Mouse (Mus musculus): ENCODE results near the gene B3galt5. TPM values are rescaled to one million over a fixed set of nuclear protein-coding genes. Genes with fewer than 3 reads are reported as not detected.

The B3galt5 gene
- polyA plus RNA-seq, 1 experiment from 2014 or later = 0.49 TPM

- no peak overlapping the region for H3K4me3 ChIP-seq (replicated peaks; ENCODE audit: low read length)
- no peak for ATAC-seq (ENCODE audit: insufficient read depth, low FRiP score)
- no peak overlapping the region for H3K9ac ChIP-seq (ENCODE audit: low read length)
- H3K27ac ChIP-seq (ENCODE audit: low read length) = no peak overlapping the region
- H3K9me3 ChIP-seq (replicated peaks; ENCODE audit: control insufficient read depth, low read length) = no peaks in the 10 kb centered on the region
- H3K4me1 ChIP-seq (ENCODE audit: control insufficient read depth, insufficient read depth, low read length) = no peaks in the 10 kb centered on the region
- no peak overlapping the region for H3K4me2 ChIP-seq (ENCODE audit: low read depth, low read length)
- no peaks in the 10 kb centered on the region for H3K27me3 ChIP-seq (ENCODE audit: control insufficient read depth, insufficient read depth, low read length)
- H3K36me3 ChIP-seq (ENCODE audit: control insufficient read depth, insufficient read depth, low read length) = no peaks in the 10 kb centered on the region
- WGBS = 94% methylated on average over 4 of the region's 4 CpGs
Observed at GRCm38 (mm10) chr16:96213027-96213426, 22.6 kb upstream of the B3galt5 start.

- no peak for ATAC-seq (ENCODE audit: insufficient read depth, low FRiP score)
- Histone ChIP-seq H3K9ac (ENCODE audit: low read length) (no peak overlapping the region), H3K27me3 (ENCODE audit: control insufficient read depth, insufficient read depth, low read length) (no peaks in the 10 kb centered on the region), H3K4me3 (replicated peaks; ENCODE audit: low read length) (no peak overlapping the region), H3K9me3 (replicated peaks; ENCODE audit: control insufficient read depth, low read length) (no peaks in the 10 kb centered on the region), H3K27ac (ENCODE audit: low read length) (no peak overlapping the region), H3K36me3 (ENCODE audit: control insufficient read depth, insufficient read depth, low read length) (no peaks in the 10 kb centered on the region), H3K4me1 (ENCODE audit: control insufficient read depth, insufficient read depth, low read length) (no peaks in the 10 kb centered on the region), H3K4me2 (ENCODE audit: low read depth, low read length) (no peak overlapping the region)
- WGBS = 69% methylated on average over 5 of the region's 5 CpGs
Observed at GRCm38 (mm10) chr16:96221491-96221890, 14.1 kb upstream of the B3galt5 start.

GRCm38 (mm10) chr16:96221959-96222358 lies 13.6 kb upstream of the B3galt5 start:
- no peaks in the 10 kb centered on the region for H3K9me3 ChIP-seq (replicated peaks; ENCODE audit: control insufficient read depth, low read length)
- H3K4me3 ChIP-seq (replicated peaks; ENCODE audit: low read length) = no peak overlapping the region
- ATAC-seq (ENCODE audit: insufficient read depth, low FRiP score) = no peak
- no peak overlapping the region for H3K27ac ChIP-seq (ENCODE audit: low read length)
- no peak overlapping the region for H3K4me2 ChIP-seq (ENCODE audit: low read depth, low read length)
- H3K4me1 ChIP-seq (ENCODE audit: control insufficient read depth, insufficient read depth, low read length) = no peaks in the 10 kb centered on the region
- no peaks in the 10 kb centered on the region for H3K36me3 ChIP-seq (ENCODE audit: control insufficient read depth, insufficient read depth, low read length)
- 79% methylated on average over 3 of the region's 3 CpGs for WGBS
- H3K27me3 ChIP-seq (ENCODE audit: control insufficient read depth, insufficient read depth, low read length) = no peaks in the 10 kb centered on the region
- H3K9ac ChIP-seq (ENCODE audit: low read length) = no peak overlapping the region

- H3K9ac ChIP-seq (ENCODE audit: low read length) = no peak overlapping the region
- no peaks in the 10 kb centered on the region for H3K27me3 ChIP-seq (ENCODE audit: control insufficient read depth, insufficient read depth, low read length)
- WGBS = 78% methylated on average over 1 of the region's 1 CpGs
- no peaks in the 10 kb centered on the region for H3K4me1 ChIP-seq (ENCODE audit: control insufficient read depth, insufficient read depth, low read length)
- no peak overlapping the region for H3K4me2 ChIP-seq (ENCODE audit: low read depth, low read length)
- no peaks in the 10 kb centered on the region for H3K9me3 ChIP-seq (replicated peaks; ENCODE audit: control insufficient read depth, low read length)
- no peak overlapping the region for H3K4me3 ChIP-seq (replicated peaks; ENCODE audit: low read length)
- no peak for ATAC-seq (ENCODE audit: insufficient read depth, low FRiP score)
- no peaks in the 10 kb centered on the region for H3K36me3 ChIP-seq (ENCODE audit: control insufficient read depth, insufficient read depth, low read length)
- no peak overlapping the region for H3K27ac ChIP-seq (ENCODE audit: low read length)
Observed at GRCm38 (mm10) chr16:96222452-96222851, 13.1 kb upstream of the B3galt5 start.

GRCm38 (mm10) chr16:96228438-96228837 lies 7.2 kb upstream of the B3galt5 start:
- H3K27ac ChIP-seq (ENCODE audit: low read length) = no peak overlapping the region
- no peaks in the 10 kb centered on the region for H3K36me3 ChIP-seq (ENCODE audit: control insufficient read depth, insufficient read depth, low read length)
- 0 out of 2 replicates have a peak, but pooled peaks have one; percentile 33 for ATAC-seq (ENCODE audit: insufficient read depth, low FRiP score)
- no peak overlapping the region for H3K4me2 ChIP-seq (ENCODE audit: low read depth, low read length)
- no peak overlapping the region for H3K4me3 ChIP-seq (replicated peaks; ENCODE audit: low read length)
- no peaks in the 10 kb centered on the region for H3K4me1 ChIP-seq (ENCODE audit: control insufficient read depth, insufficient read depth, low read length)
- H3K9me3 ChIP-seq (replicated peaks; ENCODE audit: control insufficient read depth, low read length) = no peaks in the 10 kb centered on the region
- no peak overlapping the region for H3K9ac ChIP-seq (ENCODE audit: low read length)
- WGBS = 47% methylated on average over 13 of the region's 13 CpGs
- no peaks in the 10 kb centered on the region for H3K27me3 ChIP-seq (ENCODE audit: control insufficient read depth, insufficient read depth, low read length)

GRCm38 (mm10) chr16:96229044-96229555 lies 6.5 kb upstream of the B3galt5 start:
- no peak for ATAC-seq (ENCODE audit: insufficient read depth, low FRiP score)
- H3K27me3 ChIP-seq (ENCODE audit: control insufficient read depth, insufficient read depth, low read length) = no peaks in the 10 kb centered on the region

GRCm38 (mm10) chr16:96230411-96230810 lies 5.2 kb upstream of the B3galt5 start:
- 33% methylated on average over 11 of the region's 11 CpGs for WGBS
- no peak overlapping the region for H3K9ac ChIP-seq (ENCODE audit: low read length)
- H3K4me1 ChIP-seq (ENCODE audit: control insufficient read depth, insufficient read depth, low read length) = no peaks in the 10 kb centered on the region
- no peaks in the 10 kb centered on the region for H3K27me3 ChIP-seq (ENCODE audit: control insufficient read depth, insufficient read depth, low read length)
- H3K9me3 ChIP-seq (replicated peaks; ENCODE audit: control insufficient read depth, low read length) = no peaks in the 10 kb centered on the region
- ATAC-seq (ENCODE audit: insufficient read depth, low FRiP score) = 0 out of 2 replicates have a peak, but pooled peaks have one; percentile 66
- no peak overlapping the region for H3K27ac ChIP-seq (ENCODE audit: low read length)
- H3K4me2 ChIP-seq (ENCODE audit: low read depth, low read length) = no peak overlapping the region
- H3K4me3 ChIP-seq (replicated peaks; ENCODE audit: low read length) = no peak overlapping the region
- H3K36me3 ChIP-seq (ENCODE audit: control insufficient read depth, insufficient read depth, low read length) = no peaks in the 10 kb centered on the region

More at GRCm38 (mm10) chr16:96229044-96229555, 6.5 kb upstream of the B3galt5 start:
- Histone ChIP-seq H3K4me2 (ENCODE audit: low read depth, low read length) (no peak overlapping the region), H3K36me3 (ENCODE audit: control insufficient read depth, insufficient read depth, low read length) (no peaks in the 10 kb centered on the region), H3K9me3 (replicated peaks; ENCODE audit: control insufficient read depth, low read length) (no peaks in the 10 kb centered on the region), H3K27ac (ENCODE audit: low read length) (no peak overlapping the region), H3K4me1 (ENCODE audit: control insufficient read depth, insufficient read depth, low read length) (no peaks in the 10 kb centered on the region), H3K9ac (ENCODE audit: low read length) (no peak overlapping the region), H3K4me3 (replicated peaks; ENCODE audit: low read length) (no peak overlapping the region)
- WGBS = 56% methylated on average over 8 of the region's 8 CpGs

- Histone ChIP-seq H3K4me2 (ENCODE audit: low read depth, low read length) (no peak overlapping the region), H3K4me3 (replicated peaks; ENCODE audit: low read length) (no peak overlapping the region), H3K4me1 (ENCODE audit: control insufficient read depth, insufficient read depth, low read length) (no peaks in the 10 kb centered on the region), H3K27ac (ENCODE audit: low read length) (no peak overlapping the region), H3K9me3 (replicated peaks; ENCODE audit: control insufficient read depth, low read length) (no peaks in the 10 kb centered on the region), H3K27me3 (ENCODE audit: control insufficient read depth, insufficient read depth, low read length) (no peaks in the 10 kb centered on the region), H3K36me3 (ENCODE audit: control insufficient read depth, insufficient read depth, low read length) (no peaks in the 10 kb centered on the region), H3K9ac (ENCODE audit: low read length) (no peak overlapping the region)
- ATAC-seq (ENCODE audit: insufficient read depth, low FRiP score) = no peak
- 90% methylated on average over 4 of the region's 4 CpGs for WGBS
Observed at GRCm38 (mm10) chr16:96231251-96231650, 4.3 kb upstream of the B3galt5 start.

- Histone ChIP-seq H3K4me1 (ENCODE audit: control insufficient read depth, insufficient read depth, low read length) (no peaks in the 10 kb centered on the region), H3K36me3 (ENCODE audit: control insufficient read depth, insufficient read depth, low read length) (no peaks in the 10 kb centered on the region), H3K4me3 (replicated peaks; ENCODE audit: low read length) (no peak overlapping the region), H3K9me3 (replicated peaks; ENCODE audit: control insufficient read depth, low read length) (no peaks in the 10 kb centered on the region), H3K27me3 (ENCODE audit: control insufficient read depth, insufficient read depth, low read length) (no peaks in the 10 kb centered on the region), H3K9ac (ENCODE audit: low read length) (no peak overlapping the region), H3K27ac (ENCODE audit: low read length) (no peak overlapping the region), H3K4me2 (ENCODE audit: low read depth, low read length) (no peak overlapping the region)
- WGBS = 80% methylated on average over 8 of the region's 8 CpGs
- no peak for ATAC-seq (ENCODE audit: insufficient read depth, low FRiP score)
Observed at GRCm38 (mm10) chr16:96231974-96232373, 3.6 kb upstream of the B3galt5 start.

All from stomach, embryonic 16.5 days (tissue).